Mouse (Mus musculus): Measurements from ENCODE around the gene Cnnm1.

The Cnnm1 gene

GRCm38 (mm10) chr19:43546337-43547117 lies 106.3 kb downstream of the Cnnm1 start:
- no peak for DNase-seq (ENCODE audit: low spot score)

Data from ovary, postnatal 14 days (tissue).